Mouse (Mus musculus): ENCODE data around the gene Mlycd. TPM values are rescaled to one million over a fixed set of nuclear protein-coding genes. Genes with fewer than 3 reads are reported as not detected.
A peak's percentile ranks its signal among the peaks of the same experiment; 100 is the strongest.

Mlycd gene
- 17.8 and 23.6 TPM in 2 replicates for polyA plus RNA-seq (2012; rRNA removed)

DNA sequence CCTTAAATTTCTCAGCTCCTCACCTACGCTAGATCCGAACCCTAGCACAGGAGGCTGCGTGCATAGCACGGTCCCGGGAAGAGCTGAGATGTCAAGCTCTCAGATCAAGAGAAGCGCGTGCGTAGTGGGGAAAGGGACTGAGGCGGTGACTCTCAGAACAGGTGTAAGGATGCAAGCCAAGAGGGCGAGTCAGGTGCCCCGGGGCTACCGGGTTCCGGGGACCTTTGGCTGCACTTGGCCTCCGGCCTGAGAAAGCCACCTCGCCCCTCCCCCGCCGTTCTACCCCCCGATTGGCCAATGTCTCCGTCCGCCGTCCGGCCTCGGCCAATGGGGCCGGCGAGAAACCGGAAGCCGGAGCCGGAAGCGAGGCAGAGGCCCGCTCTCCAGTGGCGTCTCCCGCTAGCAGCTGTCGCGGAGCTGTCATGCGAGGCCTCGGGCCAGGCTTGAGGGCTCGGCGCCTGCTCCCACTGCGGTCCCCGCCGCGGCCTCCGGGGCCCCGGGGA is at the start of gene Mlycd:
Gene Mlycd (plus strand): TSS at position 355 of the 503 bp plus-strand sequence.
- peak within 1 kb of the TSS; percentile 65 for H3K27ac ChIP-seq (ENCODE audit: insufficient read depth, low read length)
- no peaks in the 10 kb centered on the region for H3K27me3 ChIP-seq (ENCODE audit: control insufficient read depth, insufficient read depth, low read length)
- peaks cover 5% of the 10 kb centered on the region; the same call in 1 of the 2 replicates for H3K4me1 ChIP-seq (ENCODE audit: control insufficient read depth, insufficient read depth, insufficient read length)
- H3K36me3 ChIP-seq (ENCODE audit: control insufficient read depth, insufficient read depth, low read length) = no peaks in the 10 kb centered on the region
- WGBS = 1% methylated on average over 44 of the region's 44 CpGs
- peak; percentile 63 to 91 for DNase-seq (ENCODE audit: low read depth in 1 of 2, low spot score in 2 of 2)
- TF ChIP-seq POLR2A (IDR thresholded peaks at IDR 0.05; ENCODE audit: low read depth, low read length) (peak; percentile 69), CTCF (IDR thresholded peaks at IDR 0.05; ENCODE audit: extremely low read depth, insufficient read depth, insufficient read length, insufficient replicate concordance) (no peak)
- H3K4me3 ChIP-seq (ENCODE audit: extremely low read depth, insufficient read depth, insufficient read length) = peak within 1 kb of the TSS; percentile 70

DNA sequence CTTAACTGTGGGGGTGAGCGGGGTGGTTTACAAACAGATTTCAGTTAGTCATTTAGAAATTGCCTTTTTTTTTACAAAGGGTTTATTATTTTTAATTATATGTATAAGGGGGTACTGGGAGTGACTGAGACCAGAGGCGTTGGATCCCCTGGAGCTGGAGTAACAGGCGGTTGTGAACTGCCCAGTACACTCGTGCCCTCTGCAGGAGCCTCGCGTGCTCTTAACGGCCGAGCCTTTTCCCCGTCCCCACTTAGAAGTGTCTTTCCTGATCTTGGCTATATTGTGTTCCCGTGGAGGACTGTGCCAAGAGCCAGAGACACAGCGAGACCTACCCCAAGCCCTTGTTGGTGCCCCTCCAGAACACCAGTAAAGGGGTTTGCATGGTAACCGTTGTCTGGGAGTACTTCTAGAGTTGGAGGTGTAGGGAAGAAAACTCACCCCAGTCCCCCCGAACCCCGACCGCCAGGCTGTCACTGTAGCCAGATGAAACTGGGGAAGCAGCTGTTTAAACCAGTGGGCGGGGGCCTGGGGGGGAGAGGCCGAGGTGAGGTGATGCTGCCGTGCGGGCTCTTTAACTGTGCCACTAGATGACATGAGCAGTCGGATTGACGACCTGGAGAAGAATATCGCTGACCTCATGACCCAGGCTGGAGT is 49.5 kb upstream of the Mlycd start:
- Histone ChIP-seq H3K36me3 (ENCODE audit: control insufficient read depth, insufficient read depth, low read length) (peaks cover 19% of the 10 kb centered on the region), H3K4me3 (ENCODE audit: extremely low read depth, insufficient read depth, insufficient read length) (peak overlapping the region; percentile 81), H3K27me3 (ENCODE audit: control insufficient read depth, insufficient read depth, low read length) (no peaks in the 10 kb centered on the region), H3K27ac (ENCODE audit: insufficient read depth, low read length) (no peak overlapping the region), H3K4me1 (ENCODE audit: control insufficient read depth, insufficient read depth, insufficient read length) (peaks cover 13% of the 10 kb centered on the region; the same call in 1 of the 2 replicates)
- 29% methylated on average over 22 of the region's 22 CpGs for WGBS
- no peak for TF ChIP-seq POLR2A (IDR thresholded peaks at IDR 0.05; ENCODE audit: low read depth, low read length)
- TF ChIP-seq CTCF (IDR thresholded peaks at IDR 0.05; ENCODE audit: extremely low read depth, insufficient read depth, insufficient read length, insufficient replicate concordance) = no peak
- DNase-seq (ENCODE audit: low read depth in 1 of 2, low spot score in 2 of 2) = no peak

DNA sequence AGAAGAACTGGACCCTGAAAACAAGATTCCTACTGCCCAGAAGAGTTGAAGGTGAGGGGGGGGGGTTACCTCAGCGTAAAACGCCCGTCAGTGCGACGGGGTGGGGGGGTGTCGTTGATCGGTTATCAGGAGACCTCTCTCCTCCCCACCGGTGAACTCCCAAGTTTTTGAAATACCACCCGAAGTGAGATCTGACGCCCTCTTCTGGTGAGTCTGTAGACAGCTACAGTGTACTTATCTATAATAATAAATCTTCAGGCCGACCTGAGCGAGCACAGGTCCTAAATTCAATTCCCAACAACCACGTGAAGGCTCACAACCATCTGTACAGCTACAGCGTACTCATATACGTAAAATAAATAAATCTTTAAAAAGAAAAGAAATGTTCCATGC is 49.0 kb upstream of the Mlycd start:
- 87% methylated on average over 15 of the region's 15 CpGs for WGBS
- TF ChIP-seq POLR2A (IDR thresholded peaks at IDR 0.05; ENCODE audit: low read depth, low read length) (no peak), CTCF (IDR thresholded peaks at IDR 0.05; ENCODE audit: extremely low read depth, insufficient read depth, insufficient read length, insufficient replicate concordance) (no peak)
- H3K4me1 ChIP-seq (ENCODE audit: control insufficient read depth, insufficient read depth, insufficient read length) = peaks cover 13% of the 10 kb centered on the region; the same call in 1 of the 2 replicates
- no peak overlapping the region for H3K27ac ChIP-seq (ENCODE audit: insufficient read depth, low read length)
- no peak for DNase-seq (ENCODE audit: low read depth in 1 of 2, low spot score in 2 of 2)
- H3K4me3 ChIP-seq (ENCODE audit: extremely low read depth, insufficient read depth, insufficient read length) = no peak overlapping the region
- H3K27me3 ChIP-seq (ENCODE audit: control insufficient read depth, insufficient read depth, low read length) = no peaks in the 10 kb centered on the region
- peaks cover 20% of the 10 kb centered on the region for H3K36me3 ChIP-seq (ENCODE audit: control insufficient read depth, insufficient read depth, low read length)

DNA sequence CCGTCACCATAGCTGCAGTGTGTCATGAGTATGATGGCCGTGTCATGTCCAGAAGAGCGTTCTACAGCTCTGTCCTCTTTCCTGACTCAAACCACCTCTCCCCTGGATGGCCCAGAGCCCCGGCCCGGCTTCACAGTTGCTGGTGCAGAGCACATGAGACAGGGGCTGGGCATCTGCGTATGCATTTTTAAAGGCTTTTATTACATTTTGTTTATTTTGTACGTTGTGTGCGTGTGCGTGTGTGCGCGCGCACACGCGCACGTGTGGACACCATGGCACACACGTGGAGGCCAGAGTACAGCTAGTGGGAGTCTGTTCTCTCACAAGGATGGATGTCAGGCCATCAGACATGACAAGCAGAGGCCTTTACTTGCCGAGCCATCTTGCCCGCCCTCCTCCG is 43.0 kb upstream of the Mlycd start:
- H3K4me3 ChIP-seq (ENCODE audit: extremely low read depth, insufficient read depth, insufficient read length) = no peak overlapping the region
- no peak overlapping the region for H3K27ac ChIP-seq (ENCODE audit: insufficient read depth, low read length)
- TF ChIP-seq CTCF (IDR thresholded peaks at IDR 0.05; ENCODE audit: extremely low read depth, insufficient read depth, insufficient read length, insufficient replicate concordance) (no peak), POLR2A (IDR thresholded peaks at IDR 0.05; ENCODE audit: low read depth, low read length) (no peak)
- H3K4me1 ChIP-seq (ENCODE audit: control insufficient read depth, insufficient read depth, insufficient read length) = peaks cover 13% of the 10 kb centered on the region; the same call in 1 of the 2 replicates
- DNase-seq (ENCODE audit: low read depth in 1 of 2, low spot score in 2 of 2) = no peak
- H3K36me3 ChIP-seq (ENCODE audit: control insufficient read depth, insufficient read depth, low read length) = peaks cover 20% of the 10 kb centered on the region
- no peaks in the 10 kb centered on the region for H3K27me3 ChIP-seq (ENCODE audit: control insufficient read depth, insufficient read depth, low read length)
- WGBS = 97% methylated on average over 19 of the region's 19 CpGs

DNA sequence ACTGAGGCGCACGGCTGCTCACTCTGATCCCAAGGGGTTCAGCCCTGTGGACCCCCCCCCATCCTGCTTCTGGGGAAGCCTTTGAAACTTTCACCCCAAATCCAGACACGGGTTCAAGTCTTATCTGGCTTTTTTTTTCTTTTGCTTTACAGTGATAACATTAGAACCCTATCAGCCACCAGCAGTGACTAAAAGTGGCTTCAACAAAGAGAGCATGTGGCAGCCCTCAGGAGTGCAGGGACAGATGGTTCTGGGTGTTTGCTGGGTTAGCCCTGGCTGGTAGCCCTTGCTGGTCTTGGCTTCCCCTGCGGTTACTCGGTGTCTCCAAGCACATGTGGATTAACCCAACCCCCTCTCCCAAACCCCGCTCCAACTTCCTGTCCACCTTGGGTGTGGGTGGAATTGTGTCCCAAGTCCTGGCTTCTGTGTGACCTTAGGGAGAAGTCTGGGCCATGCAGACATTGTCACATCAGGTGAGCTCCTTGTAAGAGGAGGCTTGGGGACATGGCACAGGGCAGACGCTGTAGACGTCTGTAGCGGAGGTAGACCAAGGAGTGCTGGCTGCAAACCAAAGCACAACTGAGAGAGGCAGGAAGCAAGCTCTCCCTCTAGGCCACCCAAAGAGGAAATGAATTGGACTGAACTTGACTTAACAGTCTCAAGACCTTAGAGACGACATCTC is 41.6 kb upstream of the Mlycd start:
- Histone ChIP-seq H3K27ac (ENCODE audit: insufficient read depth, low read length) (0 out of 2 replicates have a peak overlapping the region, but pooled peaks have one; percentile 28), H3K4me1 (ENCODE audit: control insufficient read depth, insufficient read depth, insufficient read length) (peaks cover 7% of the 10 kb centered on the region; the same call in 1 of the 2 replicates), H3K36me3 (ENCODE audit: control insufficient read depth, insufficient read depth, low read length) (peaks cover 15% of the 10 kb centered on the region), H3K27me3 (ENCODE audit: control insufficient read depth, insufficient read depth, low read length) (no peaks in the 10 kb centered on the region), H3K4me3 (ENCODE audit: extremely low read depth, insufficient read depth, insufficient read length) (peak overlapping the region; percentile 4; the same call in 1 of the 2 replicates)
- DNase-seq (ENCODE audit: low read depth in 1 of 2, low spot score in 2 of 2) = no peak
- WGBS = 12% methylated on average over 10 of the region's 10 CpGs
- TF ChIP-seq CTCF (IDR thresholded peaks at IDR 0.05; ENCODE audit: extremely low read depth, insufficient read depth, insufficient read length, insufficient replicate concordance) (no peak), POLR2A (IDR thresholded peaks at IDR 0.05; ENCODE audit: low read depth, low read length) (no peak)

DNA sequence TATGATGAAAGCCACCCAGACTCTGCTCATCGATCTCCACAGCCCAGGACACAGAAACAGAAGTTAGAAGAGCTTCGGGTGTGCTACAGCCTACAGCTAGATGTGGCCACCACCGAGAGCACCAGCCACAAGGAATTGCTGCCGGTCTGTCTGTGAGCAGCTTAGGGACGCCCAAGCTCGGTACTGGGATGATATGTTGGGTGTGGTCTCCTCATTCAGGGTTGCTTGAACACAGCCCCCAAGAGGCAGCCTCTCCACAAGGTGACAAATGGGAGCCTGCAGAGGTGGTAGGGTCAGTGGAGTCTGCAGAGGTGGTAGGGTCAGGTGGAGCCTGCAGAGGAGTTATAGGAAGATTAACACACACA is 41.0 kb upstream of the Mlycd start:
- H3K36me3 ChIP-seq (ENCODE audit: control insufficient read depth, insufficient read depth, low read length) = peaks cover 10% of the 10 kb centered on the region
- 40% methylated on average over 6 of the region's 6 CpGs for WGBS
- DNase-seq (ENCODE audit: low read depth in 1 of 2, low spot score in 2 of 2) = no peak
- no peaks in the 10 kb centered on the region for H3K27me3 ChIP-seq (ENCODE audit: control insufficient read depth, insufficient read depth, low read length)
- no peak overlapping the region for H3K27ac ChIP-seq (ENCODE audit: insufficient read depth, low read length)
- H3K4me3 ChIP-seq (ENCODE audit: extremely low read depth, insufficient read depth, insufficient read length) = no peak overlapping the region
- peaks cover 7% of the 10 kb centered on the region; the same call in 1 of the 2 replicates for H3K4me1 ChIP-seq (ENCODE audit: control insufficient read depth, insufficient read depth, insufficient read length)
- TF ChIP-seq POLR2A (IDR thresholded peaks at IDR 0.05; ENCODE audit: low read depth, low read length) (no peak), CTCF (IDR thresholded peaks at IDR 0.05; ENCODE audit: extremely low read depth, insufficient read depth, insufficient read length, insufficient replicate concordance) (no peak)

Data from spleen, adult 2 months (tissue).